In genomic region chr3:125938756-125939109, GRCm38 (mm10) we compare ENCODE assay signal across 10 mouse cellular contexts. TPM values are rescaled to one million over a fixed set of nuclear protein-coding genes. Genes with fewer than 3 reads are reported as not detected.
DNase-seq lines count a peak whose midpoint lies in the region; ATAC-seq and TF ChIP-seq lines count a peak whose summit lies in the region.
"Had no signal": no experiment of that assay in that cellular context is flagged by ENCODE, and none has a peak within 500 bp of the region (broad histone marks: within the 10 kb centered on the region; RNA-seq: fewer than 3 reads in every experiment).

No protein-coding gene starts in this region.

- peaks cover 20% of the 10 kb centered on the region for H3K27me3 ChIP-seq in intestine, embryonic 15.5 days (replicated peaks)
- peaks cover 23% of the 10 kb centered on the region for H3K27me3 ChIP-seq in liver, embryonic 16.5 days (ENCODE audit: control insufficient read depth, insufficient read depth, low read depth, low read length)
- H3K27me3 ChIP-seq in stomach, postnatal 0 days (ENCODE audit: control insufficient read depth, insufficient read depth, low read length): no peaks in the 10 kb centered on the region; the same call in 1 of the 2 replicates

- peak; percentile 2 for DNase-seq in adrenal gland, postnatal 25 days
- DNase-seq in adrenal gland, postnatal 36 days: no peak
- peak; percentile 15 to 19 for DNase-seq in right cerebral cortex, adult 2 months (ENCODE audit: low spot score in 2 of 2)
- no peak for DNase-seq in right cerebral cortex, postnatal 25 days
- no peak for DNase-seq in stomach, postnatal 0 days (ENCODE audit: low spot score)
- DNase-seq in lung, postnatal 25 days (ENCODE audit: low spot score): no peak

- no peaks in the 10 kb centered on the region for H3K9me3 ChIP-seq in intestine, embryonic 15.5 days
- H3K9me3 ChIP-seq in liver, embryonic 16.5 days (replicated peaks; ENCODE audit: control insufficient read depth, low read length): no peaks in the 10 kb centered on the region
- H3K9me3 ChIP-seq in stomach, postnatal 0 days (ENCODE audit: control insufficient read depth, low read length): no peaks in the 10 kb centered on the region

- peak; percentile 72 for ATAC-seq in intestine, embryonic 15.5 days
- ATAC-seq in liver, embryonic 16.5 days (ENCODE audit: low read depth): no peak
- ATAC-seq in stomach, postnatal 0 days (ENCODE audit: low FRiP score, low TSS enrichment): peak; percentile 66

- H3K9ac ChIP-seq in intestine, embryonic 15.5 days: no peak overlapping the region
- H3K9ac ChIP-seq in liver, embryonic 16.5 days (ENCODE audit: low read depth, low read length): no peak overlapping the region
- 0 out of 2 replicates have a peak overlapping the region, but pooled peaks have one; percentile 8 for H3K9ac ChIP-seq in stomach, postnatal 0 days (ENCODE audit: low read length)

- no peaks in the 10 kb centered on the region; the same call in 1 of the 2 replicates for H3K4me1 ChIP-seq in intestine, embryonic 15.5 days (replicated peaks)
- H3K4me1 ChIP-seq in liver, embryonic 16.5 days (ENCODE audit: control insufficient read depth, low read depth, low read length): no peaks in the 10 kb centered on the region
- H3K4me1 ChIP-seq in stomach, postnatal 0 days (replicated peaks; ENCODE audit: control insufficient read depth, insufficient read depth): no peaks in the 10 kb centered on the region

- no peak for TF ChIP-seq CTCF in stomach, postnatal 0 days (IDR thresholded peaks at IDR 0.05; ENCODE audit: low read depth)

- no peaks in the 10 kb centered on the region for H3K36me3 ChIP-seq in intestine, embryonic 15.5 days
- no peaks in the 10 kb centered on the region for H3K36me3 ChIP-seq in liver, embryonic 16.5 days (ENCODE audit: control insufficient read depth, insufficient read depth)
- no peaks in the 10 kb centered on the region for H3K36me3 ChIP-seq in stomach, postnatal 0 days (ENCODE audit: control insufficient read depth, insufficient read depth, low read length)

- H3K4me2 ChIP-seq in intestine, embryonic 15.5 days (replicated peaks): peak overlapping the region; percentile 94
- H3K4me2 ChIP-seq in liver, embryonic 16.5 days (ENCODE audit: low read depth, low read length): peak overlapping the region; percentile 53
- H3K4me2 ChIP-seq in stomach, postnatal 0 days (replicated peaks; ENCODE audit: low read depth): peak overlapping the region; percentile 75

- peak overlapping the region; percentile 55 for H3K4me3 ChIP-seq in intestine, embryonic 15.5 days (replicated peaks)
- peak overlapping the region; percentile 50 for H3K4me3 ChIP-seq in liver, embryonic 16.5 days (ENCODE audit: low read depth, low read length)
- peak overlapping the region; percentile 66 for H3K4me3 ChIP-seq in stomach, postnatal 0 days (ENCODE audit: low read depth, low read length)

- under 1% methylated on average over 27 of the region's 37 CpGs for WGBS in intestine, embryonic 15.5 days
- WGBS in liver, embryonic 16.5 days (ENCODE audit: insufficient replicate concordance): 2% methylated on average over 29 of the region's 37 CpGs
- WGBS in stomach, postnatal 0 days: under 1% methylated on average over 31 of the region's 37 CpGs

- TF ChIP-seq EP300 in stomach, postnatal 0 days (optimal IDR thresholded peaks at IDR 0.05): no peak

- H3K27ac ChIP-seq in intestine, embryonic 15.5 days: no peak overlapping the region
- no peak overlapping the region for H3K27ac ChIP-seq in liver, embryonic 16.5 days (ENCODE audit: low read length)
- no peak overlapping the region for H3K27ac ChIP-seq in stomach, postnatal 0 days (replicated peaks)

RNA-seq across cellular contexts. Expression of gene Ugt8a, which starts 0.3 kb away (rescaled TPM):
- total RNA-seq in adrenal gland, postnatal 25 days (2021): not detected in 2 replicates
- total RNA-seq in adrenal gland, postnatal 36 days (2021): not detected
- polyA plus RNA-seq in intestine, embryonic 15.5 days (2015; fragmentation: Nextera tagmentation; extraction: Ambion mirVana): 1.6 and 1.7 TPM in 2 replicates
- polyA plus RNA-seq in liver, embryonic 16.5 days (2015; fragmentation: Nextera tagmentation; extraction: Ambion mirVana): 0.25 and 0.28 TPM in 2 replicates
- polyA plus RNA-seq in stomach, postnatal 0 days (2015; fragmentation: Nextera tagmentation; extraction: Ambion mirVana): 7.7 and 7.9 TPM in 2 replicates
- polyA plus RNA-seq: erythroblast, embryonic 14.5 days; spleen, adult 2 months had no signal

Comparison
In these comparisons a context has a peak if more than half of its experiments do, and no peak if none do; other contexts are left out.
1. DNase-seq: peak in adrenal gland, postnatal 25 days (single experiment) and right cerebral cortex, adult 2 months (2 of 2); none in adrenal gland, postnatal 36 days (0 of 2), right cerebral cortex, postnatal 25 days (single experiment), stomach, postnatal 0 days (single experiment) and lung, postnatal 25 days (single experiment).
2. Peak in every context shown above with its lines, with median percentiles within 50 percentile points of each other: H3K4me2 ChIP-seq and H3K4me3 ChIP-seq.